7 mouse cellular contexts compared by ENCODE assay signal in the genomic region with DNA sequence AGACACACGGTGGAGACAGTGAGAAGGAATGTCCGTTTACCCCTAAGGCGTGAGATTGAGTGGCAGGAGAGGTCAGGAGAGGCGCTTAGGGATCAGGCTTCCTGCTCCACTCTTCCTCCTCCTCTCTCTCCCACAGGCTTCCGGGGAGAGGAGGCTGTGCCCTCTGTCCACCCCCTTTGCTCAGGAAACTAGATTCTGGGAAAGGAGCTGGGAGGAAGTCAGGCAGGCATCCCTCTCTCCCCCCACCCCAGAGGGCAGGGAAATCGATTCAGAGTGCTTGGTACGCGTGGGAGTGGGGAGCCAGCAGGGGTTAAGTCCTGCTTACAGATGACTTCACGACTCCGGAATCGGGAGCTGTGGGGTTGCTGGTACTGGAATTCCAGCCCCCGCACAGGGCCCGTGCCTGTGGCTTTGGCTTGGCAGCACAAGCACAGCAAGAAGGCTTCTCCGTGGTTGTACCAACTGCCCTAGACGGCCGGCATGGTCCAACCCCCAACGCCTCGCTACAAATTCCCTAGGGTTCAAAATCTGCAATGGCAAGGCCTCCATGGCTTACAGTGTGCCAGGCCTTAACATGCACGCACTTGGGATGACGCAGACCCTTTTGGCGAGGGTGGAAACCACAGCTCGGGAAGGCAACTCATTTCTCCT. TPM values are rescaled to one million over a fixed set of nuclear protein-coding genes. Genes with fewer than 3 reads are reported as not detected.
DNase-seq lines count a peak whose midpoint lies in the region; ATAC-seq and TF ChIP-seq lines count a peak whose summit lies in the region.

No protein-coding gene starts in this region.

- in situ Hi-C loops in ES-E14 (cut with MboI; ENCODE audit: low sequenced_read_pairs in 2 of 2, unreplicated experiment in 2 of 2), result no loop called here

- WGBS in embryonic facial prominence, embryonic 10.5 days, result 28% methylated on average over 22 of the region's 22 CpGs
- 21% methylated on average over 22 of the region's 22 CpGs for WGBS in liver, embryonic 12.5 days (ENCODE audit: insufficient replicate concordance)

- peaks cover 51% of the 10 kb centered on the region for H3K27me3 ChIP-seq in embryonic facial prominence, embryonic 10.5 days (replicated peaks; ENCODE audit: low read depth, poor library complexity, severe bottlenecking)
- H3K27me3 ChIP-seq in liver, embryonic 12.5 days (replicated peaks), result peaks cover 84% of the 10 kb centered on the region

- peak overlapping the region in 1 of 2 experiments; percentile 21; a peak in 3 of 4 replicates for H3K4me3 ChIP-seq in ES-E14 (ENCODE audit: insufficient read depth in 1 of 2, low read depth in 1 of 2, low read length in 2 of 2, poor library complexity in 1 of 2, severe bottlenecking in 1 of 2)
- H3K4me3 ChIP-seq in embryonic facial prominence, embryonic 10.5 days, result 0 out of 2 replicates have a peak overlapping the region, but pooled peaks have one; percentile 15
- H3K4me3 ChIP-seq in liver, embryonic 12.5 days, result no peak overlapping the region

- H3K4me1 ChIP-seq in ES-E14 (ENCODE audit: control insufficient read depth in 2 of 2, insufficient read depth in 2 of 2, low read length in 2 of 2, poor library complexity in 1 of 2), result peaks cover 7 to 72% of the 10 kb centered on the region in 2 experiments
- peaks cover 88% of the 10 kb centered on the region for H3K4me1 ChIP-seq in embryonic facial prominence, embryonic 10.5 days
- peaks cover 26% of the 10 kb centered on the region for H3K4me1 ChIP-seq in liver, embryonic 12.5 days

- peaks cover 24% of the 10 kb centered on the region for H3K36me3 ChIP-seq in ES-E14 (ENCODE audit: control insufficient read depth, insufficient read depth, low read length, poor library complexity, severe bottlenecking)
- peaks cover 14% of the 10 kb centered on the region for H3K36me3 ChIP-seq in embryonic facial prominence, embryonic 10.5 days (replicated peaks)
- peaks cover 9% of the 10 kb centered on the region; the same call in 1 of the 2 replicates for H3K36me3 ChIP-seq in liver, embryonic 12.5 days

- DNase-seq in ES-E14 (ENCODE audit: low read depth, low spot score), result no peak
- peak; percentile 45 for DNase-seq in embryonic facial prominence, embryonic 10.5 days (ENCODE audit: low spot score)
- peak; percentile 38 for DNase-seq in heart, postnatal 25 days (ENCODE audit: low spot score)
- no peak for DNase-seq in T-cell, adult 2 months (ENCODE audit: low spot score)
- no peak for DNase-seq in frontal cortex, postnatal 36 days (ENCODE audit: low spot score in 2 of 2)
- no peak for DNase-seq in embryo, embryonic 11 days

- ATAC-seq in liver, embryonic 12.5 days, result no peak

- no peaks in the 10 kb centered on the region for H3K9me3 ChIP-seq in ES-E14 (ENCODE audit: control insufficient read depth, insufficient read depth, low read depth, low read length)
- no peaks in the 10 kb centered on the region for H3K9me3 ChIP-seq in embryonic facial prominence, embryonic 10.5 days
- H3K9me3 ChIP-seq in liver, embryonic 12.5 days (replicated peaks), result no peaks in the 10 kb centered on the region

- peak overlapping the region; percentile 36 for H3K4me2 ChIP-seq in liver, embryonic 12.5 days

- H3K27ac ChIP-seq in ES-E14 (ENCODE audit: insufficient read depth, low read depth, low read length, poor library complexity, severe bottlenecking), result no peak overlapping the region
- peak overlapping the region; percentile 78 for H3K27ac ChIP-seq in embryonic facial prominence, embryonic 10.5 days (replicated peaks)
- peak overlapping the region; percentile 73 for H3K27ac ChIP-seq in liver, embryonic 12.5 days

- intact Hi-C loops in heart, postnatal 25 days (cut with DNase I), result no loop called here

- H3K9ac ChIP-seq in ES-E14 (ENCODE audit: insufficient read depth, low read depth, low read length, poor library complexity, severe bottlenecking), result peak overlapping the region; percentile 3; the same call in 1 of the 2 replicates
- H3K9ac ChIP-seq in liver, embryonic 12.5 days, result 0 out of 2 replicates have a peak overlapping the region, but pooled peaks have one; percentile 13

TF ChIP-seq in ES-E14, 5 proteins besides CTCF, POLR2A, EP300 and RAD21:
- TF ChIP-seq HCFC1 (IDR thresholded peaks at IDR 0.05; ENCODE audit: borderline replicate concordance, insufficient read depth, low read length) (no peak), CHD2 (IDR thresholded peaks at IDR 0.05; ENCODE audit: low read depth, low read length) (no peak), ZNF384 (IDR thresholded peaks at IDR 0.05; ENCODE audit: low read depth, low read length) (no peak), ZC3H11A (IDR thresholded peaks at IDR 0.05; ENCODE audit: borderline replicate concordance, low read depth, low read length) (no peak), MAFK (IDR thresholded peaks at IDR 0.05; ENCODE audit: insufficient read depth, low read depth, low read length) (no peak)

RNA-seq across cellular contexts. Expression of a gene that starts 11.0 kb away (rescaled TPM):
- total RNA-seq in ES-E14 (2012; rRNA removed), result 102 and 172 TPM in 2 replicates
- polyA plus RNA-seq in embryonic facial prominence, embryonic 10.5 days (2016; fragmentation: Nextera tagmentation; extraction: Ambion mirVana), result 25.5 and 26.0 TPM in 2 replicates
- total RNA-seq in heart, postnatal 25 days (2021), result 10 to 100 TPM; 19.7 to 22.4 TPM
- polyA plus RNA-seq in liver, embryonic 12.5 days (2016; fragmentation: Nextera tagmentation; extraction: Ambion mirVana), result 31.3 and 31.8 TPM in 2 replicates

RNA-seq across cellular contexts. Expression of a gene that starts 24.1 kb away (rescaled TPM):
- 47.6 and 51.1 TPM in 2 replicates for total RNA-seq in ES-E14 (2012; rRNA removed)
- 52.5 and 53.1 TPM in 2 replicates for polyA plus RNA-seq in embryonic facial prominence, embryonic 10.5 days (2016; fragmentation: Nextera tagmentation; extraction: Ambion mirVana)
- 10 to 100 TPM; 22.2 to 26.8 TPM for total RNA-seq in heart, postnatal 25 days (2021)
- 36.1 and 37.9 TPM in 2 replicates for polyA plus RNA-seq in liver, embryonic 12.5 days (2016; fragmentation: Nextera tagmentation; extraction: Ambion mirVana)

RNA-seq across cellular contexts. Expression of a gene that starts 27.7 kb away (rescaled TPM):
- 1.7 and 2.3 TPM in 2 replicates for total RNA-seq in ES-E14 (2012; rRNA removed)
- 0.23 and 0.85 TPM in 2 replicates for polyA plus RNA-seq in embryonic facial prominence, embryonic 10.5 days (2016; fragmentation: Nextera tagmentation; extraction: Ambion mirVana)
- total RNA-seq in heart, postnatal 25 days (2021), result under 1 TPM; 0.42 to 0.52 TPM
- 0.28 and 0.41 TPM in 2 replicates for polyA plus RNA-seq in liver, embryonic 12.5 days (2016; fragmentation: Nextera tagmentation; extraction: Ambion mirVana)

RNA-seq across cellular contexts. Expression of a gene that starts 28.1 kb away (rescaled TPM):
- total RNA-seq in ES-E14 (2012; rRNA removed), result 2.1 TPM in 1 of 2 replicates, not detected in the other
- polyA plus RNA-seq in embryonic facial prominence, embryonic 10.5 days (2016; fragmentation: Nextera tagmentation; extraction: Ambion mirVana), result 3.1 and 3.2 TPM in 2 replicates
- total RNA-seq in heart, postnatal 25 days (2021), result 1 to 10 TPM; 1.4 to 2.5 TPM
- polyA plus RNA-seq in liver, embryonic 12.5 days (2016; fragmentation: Nextera tagmentation; extraction: Ambion mirVana), result 4.7 and 5.2 TPM in 2 replicates

RNA-seq across cellular contexts. Expression of a gene that starts 29.7 kb away (rescaled TPM):
- total RNA-seq in ES-E14 (2012; rRNA removed), result 0.04 TPM in 1 of 2 replicates, not detected in the other
- polyA plus RNA-seq in embryonic facial prominence, embryonic 10.5 days (2016; fragmentation: Nextera tagmentation; extraction: Ambion mirVana), result not detected in 2 replicates
- not detected for total RNA-seq in heart, postnatal 25 days (2021)
- not detected in 2 replicates for polyA plus RNA-seq in liver, embryonic 12.5 days (2016; fragmentation: Nextera tagmentation; extraction: Ambion mirVana)

Comparison
In these comparisons a context has a peak if more than half of its experiments do, and no peak if none do; other contexts are left out.
1. DNase-seq: peak in embryonic facial prominence, embryonic 10.5 days (single experiment) and heart, postnatal 25 days (single experiment); none in ES-E14 (single experiment), T-cell, adult 2 months (single experiment), frontal cortex, postnatal 36 days (0 of 2) and embryo, embryonic 11 days (single experiment).